Mouse (Mus musculus) hindbrain, embryonic 11.5 days (tissue): ENCODE data around the gene Sp3. TPM values are rescaled to one million over a fixed set of nuclear protein-coding genes. Genes with fewer than 3 reads are reported as not detected.

Experiments used
- ATAC-seq: fragments of 200-750 bp; cut with Nextera tagmentation; 2 replicates; pipeline ENCODE4 v1.8.0; 2017; ENCODE audit warnings: mild to moderate bottlenecking, moderate TSS enrichment, moderate library complexity; ENCODE audit not compliant: low FRiP score
- DNase-seq: peaks from one replicate; pipeline ENCODE4 v3.0.0-alpha.2; 2015; ENCODE audit warnings: low spot score
- H3K27ac ChIP-seq: fragments of 300-500 bp; sonication (generic); 2 replicates; pipeline ENCODE4 v1.5.1; 2014; ENCODE audit warnings: mild to moderate bottlenecking, low read depth, low read length
- H3K27me3 ChIP-seq: fragments of 300-500 bp; sonication (generic); 2 replicates; pipeline ENCODE4 v1.6.1; 2014; ENCODE audit warnings: mild to moderate bottlenecking, low read length, moderate library complexity, mixed read lengths; ENCODE audit not compliant: control insufficient read depth, insufficient read depth
- H3K36me3 ChIP-seq: fragments of 300-500 bp; sonication (generic); 2 replicates; pipeline ENCODE4 v1.6.1; 2014; ENCODE audit warnings: mild to moderate bottlenecking, low read length, moderate library complexity, mixed read lengths; ENCODE audit not compliant: control insufficient read depth, insufficient read depth
- H3K4me1 ChIP-seq: fragments of 300-500 bp; sonication (generic); replicated peaks from 2 replicates; pipeline ENCODE4 v1.6.1; 2014; ENCODE audit warnings: low read length, mixed read lengths; ENCODE audit not compliant: control insufficient read depth, insufficient read depth
- H3K4me2 ChIP-seq: fragments of 300-500 bp; sonication (generic); replicated peaks from 2 replicates; pipeline ENCODE4 v1.6.1; 2014; ENCODE audit warnings: mild to moderate bottlenecking, low read depth, low read length
- H3K4me3 ChIP-seq: fragments of 300-500 bp; sonication (generic); 2 replicates; pipeline ENCODE4 v1.5.1; 2014; ENCODE audit warnings: low read depth, low read length
- H3K9ac ChIP-seq: fragments of 300-500 bp; sonication (generic); 2 replicates; pipeline ENCODE4 v1.6.1; 2014; ENCODE audit warnings: low read depth, low read length
- H3K9me3 ChIP-seq: fragments of 300-500 bp; sonication (generic); 2 replicates; pipeline ENCODE4 v1.6.1; 2016; ENCODE audit warnings: low read length; ENCODE audit not compliant: control insufficient read depth
- WGBS: fragments of 180-500 bp; shearing (Covaris S2); extraction: QIAGEN DNeasy Blood & Tissue Kit; methylation state at CpG from one replicate; pipeline ENCODE4 v1.1.7; 2014; 5-methylcytosine and 5-hydroxymethylcytosine counted together
- polyA plus RNA-seq: library from polyadenylated mRNA; unstranded; fragments of >200 nt; fragmentation: Nextera tagmentation; extraction: Ambion mirVana; gene quantifications from 2 replicates; pipeline ENCODE4 v1.2.1, GENCODE M21; 2014

The Sp3 gene
- polyA plus RNA-seq, 1 experiment from 2014 or later: 66.3 TPM

GRCm38 (mm10) chr2:72976036-72976435 is 4.2 kb downstream of the Sp3 start:
- Histone ChIP-seq H3K9me3 (no peaks in the 10 kb centered on the region), H3K27ac (no peak overlapping the region), H3K27me3 (no peaks in the 10 kb centered on the region), H3K36me3 (peaks cover 2% of the 10 kb centered on the region), H3K4me2 (no peak overlapping the region), H3K9ac (no peak overlapping the region), H3K4me1 (no peaks in the 10 kb centered on the region), H3K4me3 (no peak overlapping the region)
- DNase-seq (no peak), ATAC-seq (no peak)

GRCm38 (mm10) chr2:72970831-72971230 is 9.4 kb downstream of the Sp3 start:
- Histone ChIP-seq H3K27ac (no peak overlapping the region), H3K4me1 (no peaks in the 10 kb centered on the region), H3K27me3 (no peaks in the 10 kb centered on the region), H3K4me3 (no peak overlapping the region), H3K4me2 (no peak overlapping the region), H3K9me3 (no peaks in the 10 kb centered on the region), H3K36me3 (peaks cover 8% of the 10 kb centered on the region), H3K9ac (no peak overlapping the region)
- WGBS: 96% methylated on average over 6 of the region's 6 CpGs
- DNase-seq: no peak
- ATAC-seq: no peak

GRCm38 (mm10) chr2:72970302-72970701 is 9.9 kb downstream of the Sp3 start:
- ATAC-seq (no peak), DNase-seq (no peak)
- no peaks in the 10 kb centered on the region for H3K9me3 ChIP-seq
- no peaks in the 10 kb centered on the region for H3K27me3 ChIP-seq
- peaks cover 8% of the 10 kb centered on the region for H3K36me3 ChIP-seq
- H3K4me2 ChIP-seq: no peak overlapping the region
- H3K4me1 ChIP-seq: no peaks in the 10 kb centered on the region
- no peak overlapping the region for H3K27ac ChIP-seq
- H3K4me3 ChIP-seq: no peak overlapping the region
- H3K9ac ChIP-seq: no peak overlapping the region
- 94% methylated on average over 4 of the region's 4 CpGs for WGBS

- 97% methylated on average over 1 of the region's 1 CpGs for WGBS
- Histone ChIP-seq H3K27me3 (no peaks in the 10 kb centered on the region), H3K4me1 (no peaks in the 10 kb centered on the region), H3K36me3 (peaks cover 8% of the 10 kb centered on the region), H3K4me3 (no peak overlapping the region), H3K27ac (no peak overlapping the region), H3K4me2 (no peak overlapping the region), H3K9ac (no peak overlapping the region), H3K9me3 (no peaks in the 10 kb centered on the region)
- DNase-seq (no peak), ATAC-seq (no peak)
Observed at GRCm38 (mm10) chr2:72968536-72968935, 11.7 kb downstream of the Sp3 start.

GRCm38 (mm10) chr2:72965450-72965849 is 14.8 kb downstream of the Sp3 start:
- H3K27me3 ChIP-seq: no peaks in the 10 kb centered on the region
- no peak for ATAC-seq
- no peak overlapping the region for H3K4me3 ChIP-seq
- no peak overlapping the region for H3K9ac ChIP-seq
- no peak for DNase-seq
- H3K27ac ChIP-seq: no peak overlapping the region
- H3K4me1 ChIP-seq: no peaks in the 10 kb centered on the region
- no peak overlapping the region for H3K4me2 ChIP-seq
- H3K36me3 ChIP-seq: peaks cover 3% of the 10 kb centered on the region; the same call in 1 of the 2 replicates
- no peaks in the 10 kb centered on the region; the same call in 1 of the 2 replicates for H3K9me3 ChIP-seq
- WGBS: 94% methylated on average over 2 of the region's 2 CpGs

- Histone ChIP-seq H3K4me1 (no peaks in the 10 kb centered on the region), H3K27me3 (no peaks in the 10 kb centered on the region), H3K27ac (no peak overlapping the region), H3K9me3 (no peaks in the 10 kb centered on the region; the same call in 1 of the 2 replicates), H3K4me3 (no peak overlapping the region), H3K9ac (no peak overlapping the region), H3K36me3 (0 out of 2 replicates have a peak, but pooled peaks cover 2% of the 10 kb centered on the region), H3K4me2 (no peak overlapping the region)
- no peak for ATAC-seq
- no peak for DNase-seq
- 99% methylated on average over 3 of the region's 3 CpGs for WGBS
Observed at GRCm38 (mm10) chr2:72956415-72956814, 23.8 kb downstream of the Sp3 start.

GRCm38 (mm10) chr2:72952979-72953378 is 27.3 kb downstream of the Sp3 start:
- Histone ChIP-seq H3K4me1 (no peaks in the 10 kb centered on the region), H3K9ac (no peak overlapping the region), H3K9me3 (no peaks in the 10 kb centered on the region), H3K4me2 (no peak overlapping the region), H3K36me3 (0 out of 2 replicates have a peak, but pooled peaks cover 2% of the 10 kb centered on the region), H3K27ac (no peak overlapping the region), H3K27me3 (no peaks in the 10 kb centered on the region), H3K4me3 (no peak overlapping the region)
- WGBS: 92% methylated on average over 3 of the region's 3 CpGs
- ATAC-seq (no peak), DNase-seq (no peak)

- Histone ChIP-seq H3K4me1 (no peaks in the 10 kb centered on the region), H3K9ac (no peak overlapping the region), H3K9me3 (no peaks in the 10 kb centered on the region), H3K36me3 (no peaks in the 10 kb centered on the region), H3K4me2 (no peak overlapping the region), H3K4me3 (no peak overlapping the region), H3K27me3 (no peaks in the 10 kb centered on the region), H3K27ac (no peak overlapping the region)
- WGBS: 11% methylated on average over 1 of the region's 1 CpGs
- DNase-seq: no peak
- ATAC-seq: no peak
Observed at GRCm38 (mm10) chr2:72935937-72936336, 44.3 kb downstream of the Sp3 start.

GRCm38 (mm10) chr2:72932186-72932585 is 48.1 kb downstream of the Sp3 start:
- DNase-seq (no peak), ATAC-seq (no peak)
- Histone ChIP-seq H3K27me3 (no peaks in the 10 kb centered on the region), H3K4me1 (no peaks in the 10 kb centered on the region), H3K27ac (no peak overlapping the region), H3K36me3 (no peaks in the 10 kb centered on the region), H3K9ac (no peak overlapping the region), H3K9me3 (no peaks in the 10 kb centered on the region), H3K4me2 (no peak overlapping the region), H3K4me3 (no peak overlapping the region)
